In the genomic region with DNA sequence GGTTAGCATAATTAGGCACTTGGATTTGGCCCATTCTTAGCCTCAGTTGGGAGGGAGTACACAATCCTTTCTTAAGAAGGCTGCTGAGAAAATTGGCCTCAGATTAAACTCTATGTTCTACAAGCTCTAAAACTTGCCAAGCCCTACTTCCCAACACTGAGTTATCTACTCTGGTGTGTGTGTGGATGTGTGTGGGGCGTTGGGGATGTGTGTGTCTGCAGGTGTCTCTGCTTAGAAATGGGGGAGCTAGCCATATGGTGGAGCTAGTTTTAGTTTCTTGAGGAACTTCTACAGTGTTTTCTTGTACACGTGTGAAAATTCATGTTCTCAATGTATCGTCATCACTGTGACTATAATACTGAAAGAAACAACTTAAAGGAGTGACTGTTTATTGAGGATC, we compare ENCODE assay signal across 18 mouse cellular contexts.
DNase-seq lines count a peak whose midpoint lies in the region.
"Had no signal": no experiment of that assay in that cellular context is flagged by ENCODE, and none has a peak within 500 bp of the region (broad histone marks: within the 10 kb centered on the region; RNA-seq: fewer than 3 reads in every experiment).

No protein-coding gene starts in this region.

- peak; percentile 20 to 50 for DNase-seq in frontal cortex, adult 2 months (ENCODE audit: extremely low spot score in 1 of 2, low spot score in 1 of 2)
- no peak for DNase-seq in frontal cortex, postnatal 14 days (ENCODE audit: low spot score in 2 of 2)
- DNase-seq in right cerebral cortex, adult 18-20 months, result peak; percentile 26
- DNase-seq in right cerebral cortex, postnatal 4 days, result no peak
- DNase-seq in brain, adult 2 months (ENCODE audit: low read depth, low spot score), result peak; percentile 79
- DNase-seq in liver, result no peak
- DNase-seq: adrenal gland, postnatal 10 days; adrenal gland, postnatal 36 days; B cell, adult 2 months; cerebellum, adult 11 months; cerebellum, adult 2 months; cerebellum, adult 9-11 months; cerebellum, postnatal 25 days; forebrain, postnatal 0 days; gastrocnemius, postnatal 25 days; heart, adult 18-20 months; heart, postnatal 10 days; heart, postnatal 36 days had no signal

Comparison
In these comparisons a context has a peak if more than half of its experiments do, and no peak if none do; other contexts are left out.
1. DNase-seq: peak in frontal cortex, adult 2 months (2 of 2), right cerebral cortex, adult 18-20 months (single experiment) and brain, adult 2 months (single experiment); none in frontal cortex, postnatal 14 days (0 of 2), right cerebral cortex, postnatal 4 days (single experiment) and liver (single experiment).